Mouse (Mus musculus): Measurements from ENCODE around the gene Rab1a.
"Not testable (repeated sequence)": the region's sequence is repeated elsewhere in the genome, so short reads cannot be mapped to it uniquely, and the experiment has no call there.

The Rab1a gene

DNA sequence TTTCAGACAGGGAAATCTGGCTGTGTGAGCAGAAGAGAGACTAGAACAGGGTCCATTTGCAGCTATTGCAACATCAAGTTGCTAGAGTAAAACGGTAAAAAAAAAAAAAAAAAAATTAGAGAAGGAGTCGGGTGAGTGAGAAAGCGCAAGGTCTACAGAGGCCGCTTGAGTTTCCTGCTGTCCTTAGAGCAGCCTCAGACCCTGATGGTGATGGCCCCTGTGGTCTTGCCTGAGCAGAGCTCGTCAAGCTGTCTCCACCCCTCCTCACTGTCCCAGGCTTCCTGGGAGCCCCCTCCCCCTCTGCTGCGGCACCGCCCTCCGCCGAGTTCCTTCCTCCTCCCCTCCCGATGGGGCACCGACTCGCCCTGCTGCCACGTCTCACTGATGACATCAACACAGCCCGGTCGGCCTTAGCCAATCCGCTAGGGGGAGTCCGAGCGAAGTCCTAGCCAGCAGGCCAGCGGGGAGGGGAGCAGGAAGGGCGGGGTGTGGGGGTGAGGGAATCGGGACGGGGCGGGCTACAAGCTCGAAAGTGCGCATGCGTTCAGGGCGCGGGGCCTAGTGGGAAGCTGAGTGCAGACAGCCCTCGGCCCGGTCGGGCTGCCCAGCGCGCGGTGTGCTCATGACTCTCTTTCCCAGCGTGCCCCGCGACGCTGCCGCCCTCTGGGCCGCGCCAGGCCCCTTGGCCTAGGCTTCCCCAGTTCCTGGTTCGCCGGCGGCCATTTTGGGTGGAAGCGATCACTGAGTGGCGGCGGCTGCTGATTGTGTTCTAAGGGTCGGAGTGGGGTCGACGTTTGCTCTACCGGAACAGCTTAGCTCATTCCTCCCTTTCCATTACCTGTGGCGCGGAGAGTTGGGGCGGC, at the start of gene Rab1a:
TSS of gene Rab1a (plus strand) at position 720 of the 863 bp plus-strand sequence.
- DNase-seq (ENCODE audit: low spot score): peak; percentile 100

DNA sequence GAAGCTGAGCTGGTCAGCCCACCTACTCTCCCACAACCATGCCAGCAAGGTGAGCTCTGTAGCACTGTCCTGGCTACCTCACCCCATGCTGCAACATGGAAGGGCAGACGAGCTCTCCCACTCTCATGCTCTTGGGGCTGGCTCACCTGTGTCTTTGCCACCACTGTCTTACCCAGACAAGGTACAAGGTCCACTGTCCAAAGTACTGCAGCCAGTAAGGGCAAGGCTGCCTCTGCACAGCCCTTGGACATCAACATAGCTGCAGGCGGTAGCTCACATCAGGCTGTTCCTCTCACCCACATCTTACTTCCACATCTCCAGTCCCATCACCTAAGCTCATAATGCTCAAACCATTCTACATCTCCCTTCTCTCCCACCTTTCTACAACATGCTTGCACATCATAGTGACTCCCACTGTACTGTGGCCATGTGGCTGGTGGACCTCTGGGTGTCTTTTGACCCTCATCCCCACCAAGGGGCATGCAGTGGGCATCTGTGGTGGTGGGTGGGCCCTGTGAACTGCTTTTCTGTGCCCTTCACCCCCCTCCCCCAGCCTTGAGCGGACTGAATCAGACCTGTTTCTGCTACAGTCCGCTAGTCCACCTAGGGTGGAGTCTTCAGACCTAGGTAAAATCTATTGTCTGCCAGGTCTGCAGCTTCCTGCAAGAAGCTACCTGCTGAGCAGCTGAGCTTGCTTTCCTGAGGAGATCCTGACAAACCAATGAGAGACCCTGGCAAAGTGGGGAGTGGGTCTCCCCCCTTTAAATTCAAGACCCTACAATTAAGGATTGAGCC, 48.9 kb upstream of the Rab1a start:
- no peak for DNase-seq (ENCODE audit: low spot score)

DNA sequence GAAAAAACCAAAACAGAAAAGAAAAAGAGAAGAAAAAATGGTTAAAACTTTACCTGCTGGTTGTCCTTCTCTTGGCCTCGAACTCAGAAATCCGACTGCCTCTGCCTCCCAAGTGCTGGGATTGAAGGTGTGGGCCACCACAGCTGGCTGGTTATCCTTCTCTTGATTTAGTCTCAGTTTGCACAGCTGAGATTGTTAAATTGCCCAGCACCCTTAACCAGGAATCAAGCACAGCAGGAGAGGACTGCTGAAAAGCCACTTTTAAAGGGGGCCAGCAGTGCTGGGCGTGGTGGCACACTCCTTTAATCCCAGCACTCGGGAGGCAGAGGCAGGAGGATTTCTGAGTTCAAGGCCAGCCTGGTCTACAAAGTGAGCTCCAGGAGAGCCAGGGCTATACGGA, 47.7 kb upstream of the Rab1a start:
- DNase-seq (ENCODE audit: low spot score): not testable (repeated sequence)

DNA sequence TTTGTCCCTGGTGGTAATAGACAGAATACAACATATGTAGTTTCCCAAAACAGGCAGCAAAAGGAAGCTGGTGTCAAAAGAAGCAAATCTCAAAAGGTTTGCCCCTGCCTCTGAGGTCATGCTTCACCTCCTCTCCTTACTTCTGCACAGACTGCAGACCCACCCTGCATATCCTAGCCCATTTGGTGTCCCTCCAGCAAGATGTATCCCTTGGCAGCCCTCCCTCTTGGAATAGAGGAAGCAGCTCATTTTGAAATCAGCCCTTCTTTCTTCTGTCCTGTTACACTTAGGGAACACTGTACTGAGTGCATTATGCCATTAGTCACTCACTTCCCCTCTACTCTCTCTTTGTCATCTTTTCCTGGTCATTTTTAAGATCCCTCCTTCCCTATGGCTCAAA, 42.4 kb upstream of the Rab1a start:
- no peak for DNase-seq (ENCODE audit: low spot score)

DNA sequence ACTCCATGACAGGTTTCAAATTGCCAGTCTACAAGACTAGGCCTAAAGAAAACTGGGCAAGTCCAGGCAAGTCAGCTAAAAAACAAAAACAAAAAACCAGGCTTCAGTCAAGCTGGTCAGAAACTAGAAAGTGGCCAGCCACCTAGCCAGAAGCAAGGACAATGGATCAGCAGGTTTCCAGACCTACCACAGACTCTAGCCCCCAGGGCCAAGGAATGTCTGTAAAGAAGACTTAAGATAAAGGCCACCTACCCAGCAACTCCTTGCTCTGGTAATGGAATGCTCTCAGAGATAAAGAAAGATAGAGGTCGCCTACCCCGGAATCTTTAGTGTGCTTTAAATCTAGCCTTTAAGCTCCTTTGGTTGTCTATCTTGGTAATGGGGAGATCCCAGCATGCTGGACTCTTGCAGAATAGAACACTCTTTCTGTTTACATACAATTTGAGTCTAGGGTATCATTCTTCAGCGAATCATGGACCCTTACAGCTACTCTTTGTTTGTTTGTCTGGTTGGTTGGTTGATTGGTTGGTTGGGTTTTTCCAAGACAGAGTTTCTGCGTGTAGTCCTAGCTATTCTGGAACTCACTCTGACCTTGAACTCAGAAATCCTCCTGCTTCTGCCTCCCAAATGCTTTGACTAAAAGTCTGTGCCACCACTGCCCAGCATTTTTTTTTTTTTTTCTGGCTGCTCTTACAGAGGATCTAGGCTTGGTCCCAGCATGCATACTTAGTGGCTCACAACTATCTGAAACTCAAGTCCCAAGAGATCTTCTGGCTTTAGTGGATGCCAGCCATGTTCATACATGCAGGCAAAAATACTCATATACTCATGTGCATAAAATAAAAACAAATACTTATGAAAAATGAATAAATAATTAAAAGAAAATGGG, 36.0 kb upstream of the Rab1a start:
- DNase-seq (ENCODE audit: low spot score): no peak

DNA sequence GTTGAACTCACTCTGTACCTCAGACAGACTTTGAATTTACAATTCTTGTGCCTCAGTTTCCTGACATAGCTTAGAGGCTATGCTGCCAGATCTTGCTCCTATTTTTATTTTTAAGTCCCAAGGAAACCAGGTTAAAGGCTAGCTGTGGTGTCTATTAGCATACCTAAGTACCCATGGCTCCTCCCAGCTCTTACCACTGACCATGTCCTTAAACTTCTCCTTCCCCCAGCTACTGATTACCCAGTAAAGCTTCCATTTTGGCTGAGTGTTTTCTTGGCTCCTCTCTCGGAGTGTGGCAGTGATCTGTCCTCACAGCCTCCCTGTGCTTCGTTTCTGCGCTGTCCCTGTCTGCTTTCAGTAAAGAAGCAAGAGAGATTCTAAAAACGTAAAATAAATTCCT, 35.2 kb upstream of the Rab1a start:
- DNase-seq (ENCODE audit: low spot score): no peak

DNA sequence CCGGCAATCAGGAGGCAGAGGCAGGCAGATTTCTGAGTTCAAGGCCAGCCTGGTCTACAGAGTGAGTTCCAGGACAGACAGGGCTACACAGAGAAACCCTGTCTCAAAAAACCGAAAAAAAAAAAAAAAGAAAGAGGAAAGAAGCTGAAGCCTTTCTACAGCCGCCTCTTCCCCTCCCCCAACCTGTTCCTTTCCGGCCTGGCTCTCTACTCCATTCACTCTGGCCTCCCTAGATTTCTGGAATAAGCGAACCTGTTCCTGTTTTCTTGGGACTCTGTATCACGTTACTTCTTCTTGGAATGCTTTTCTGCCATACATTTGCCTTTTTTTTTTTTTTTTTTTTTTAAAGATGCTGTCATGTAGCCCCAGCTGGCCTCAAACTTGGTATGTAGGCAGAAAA, 34.8 kb upstream of the Rab1a start:
- not testable (repeated sequence) for DNase-seq (ENCODE audit: low spot score)

DNA sequence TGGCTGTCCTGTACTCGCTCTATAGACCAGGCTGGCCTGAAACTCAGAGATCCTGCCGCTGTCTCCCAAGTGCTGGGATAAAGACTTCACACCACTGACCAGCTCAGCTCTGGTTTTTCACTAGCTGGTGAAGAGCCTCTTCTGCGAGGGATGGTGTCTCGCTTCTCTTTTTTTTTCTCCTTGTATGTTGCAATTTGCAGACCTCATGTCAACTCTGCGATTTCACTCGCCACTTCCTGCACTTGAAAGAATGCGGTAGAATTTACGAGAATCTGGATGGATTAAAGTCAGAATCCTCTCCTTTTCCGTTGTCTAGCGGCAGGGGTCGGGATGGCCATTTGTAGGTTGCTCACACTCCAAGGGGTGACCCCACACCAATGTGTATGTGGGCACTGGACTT, 32.3 kb upstream of the Rab1a start:
- DNase-seq (ENCODE audit: low spot score): no peak

DNA sequence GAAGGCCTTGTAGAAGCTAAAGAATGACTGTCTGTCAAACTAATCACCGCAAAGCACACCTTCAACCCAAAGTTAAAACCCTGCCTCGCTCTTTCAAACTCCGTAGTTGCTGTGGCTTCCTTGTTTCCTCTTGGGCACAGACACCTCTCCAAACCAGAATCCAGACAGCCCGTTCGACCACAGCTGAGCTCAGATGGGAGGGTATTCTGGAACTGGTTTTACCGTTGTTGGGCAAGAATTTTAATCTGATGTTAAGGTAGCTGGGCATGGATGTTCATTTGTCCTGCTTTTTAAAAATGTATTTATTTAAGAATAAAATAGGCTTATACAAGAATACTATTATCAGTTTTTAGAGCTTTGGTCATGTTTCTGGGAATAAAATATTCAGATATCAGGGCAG, 14.0 kb upstream of the Rab1a start:
- DNase-seq (ENCODE audit: low spot score): no peak

DNA sequence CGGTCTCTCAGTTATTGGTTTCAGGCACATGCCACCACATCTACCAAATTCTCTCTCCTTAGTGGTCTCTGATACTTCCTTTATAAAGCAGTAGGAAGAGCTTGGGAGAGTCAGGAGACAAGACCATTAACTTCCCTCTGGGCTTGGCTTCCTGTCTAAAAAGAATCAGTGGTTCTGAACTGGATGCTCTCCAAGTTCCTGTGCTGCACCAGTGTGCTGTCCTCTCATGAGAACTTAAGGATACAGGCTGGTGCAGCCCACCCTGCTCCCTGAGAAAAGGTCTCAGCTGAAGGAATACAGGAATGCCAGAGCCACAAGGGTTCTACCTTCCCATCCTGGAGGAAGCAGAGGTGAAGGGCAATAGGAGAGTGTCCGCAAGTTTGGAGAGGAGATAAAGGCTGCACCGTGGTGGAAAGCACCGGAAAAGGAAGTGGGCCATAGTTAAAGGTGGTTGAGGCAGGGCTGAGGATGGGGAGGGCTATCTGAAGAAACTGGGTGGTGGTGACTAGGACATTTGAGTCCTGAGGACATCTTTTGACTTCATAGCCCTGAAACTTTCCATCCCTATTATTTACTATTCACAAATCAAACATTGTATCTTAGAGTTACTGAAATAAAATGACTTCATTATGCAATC, 8.0 kb upstream of the Rab1a start:
- DNase-seq (ENCODE audit: low spot score): no peak

DNA sequence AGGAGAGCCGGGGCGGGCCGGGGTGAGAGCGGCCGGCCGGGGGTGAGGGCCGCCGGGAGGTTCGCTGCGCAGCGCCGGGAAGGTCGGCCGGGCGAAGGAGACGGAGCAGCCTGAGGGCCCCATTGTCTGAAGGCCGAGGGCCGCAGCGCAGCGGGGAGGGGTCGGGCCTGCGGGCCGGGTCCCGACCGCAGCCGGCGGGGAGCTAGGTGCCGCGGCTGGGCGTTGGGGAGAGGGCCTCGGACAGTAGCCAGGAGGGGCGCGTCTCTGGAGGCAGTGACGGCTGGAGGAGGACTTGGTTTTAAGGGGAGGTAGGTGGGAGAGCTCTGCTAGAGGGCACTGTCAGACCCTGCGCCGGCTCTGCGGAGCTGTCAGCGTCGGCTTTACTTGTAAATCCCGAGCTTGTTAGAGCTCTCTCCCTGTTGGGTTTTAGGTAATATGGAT, 449 bp downstream of the Rab1a start:
- DNase-seq (ENCODE audit: low spot score): peak; percentile 62

DNA sequence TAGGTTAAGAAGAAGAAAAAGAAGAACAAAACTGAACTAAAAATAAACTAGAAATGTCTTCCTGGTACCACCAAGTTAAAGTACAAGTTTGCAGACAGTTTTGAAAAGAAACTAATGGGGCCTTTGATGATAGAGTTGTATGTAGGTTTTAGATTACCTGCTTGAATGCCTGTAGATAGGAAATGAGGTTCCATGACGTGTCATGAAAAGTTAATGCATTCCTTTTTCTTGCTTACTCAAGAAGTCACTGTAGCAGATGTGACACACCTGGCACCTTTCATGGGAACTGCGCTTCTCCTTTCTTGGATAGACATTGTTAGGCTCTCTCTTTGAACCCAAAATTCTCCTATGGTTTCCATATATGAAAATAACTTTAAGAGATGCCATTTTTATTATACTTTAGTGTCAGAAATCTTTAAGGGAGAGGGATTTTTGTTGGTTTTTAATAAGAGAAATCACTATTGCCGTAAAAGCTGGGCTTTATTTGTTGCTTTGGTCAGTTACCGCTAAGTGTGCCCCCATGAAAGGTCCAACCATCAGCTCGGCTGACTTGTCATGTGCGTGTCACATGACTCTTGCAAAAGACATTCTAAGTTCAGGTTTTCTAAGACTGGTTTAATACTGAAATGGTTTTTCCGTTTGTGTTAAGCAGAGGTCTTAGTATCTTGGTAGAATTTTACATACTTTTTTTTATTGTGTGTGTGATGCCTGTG, 1.2 kb downstream of the Rab1a start:
- no peak for DNase-seq (ENCODE audit: low spot score)

DNA sequence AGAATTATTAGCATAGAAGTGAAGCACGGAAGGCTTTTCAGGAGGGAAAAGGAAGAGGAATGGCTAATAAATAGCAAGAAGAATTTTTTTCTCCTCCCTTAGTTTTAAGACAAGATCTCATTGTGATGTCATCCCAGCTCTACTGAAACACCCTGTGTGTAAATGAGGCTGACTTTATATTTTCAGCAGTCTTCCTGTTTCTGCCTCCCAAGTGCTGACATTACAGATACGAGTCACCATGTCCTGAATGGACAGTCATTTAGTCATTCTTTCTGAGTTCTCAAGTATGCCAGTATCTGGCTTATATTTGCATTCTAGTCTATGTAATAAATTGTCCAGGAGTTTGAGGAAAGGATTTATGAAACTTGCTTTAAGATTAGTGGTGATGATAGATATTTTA, 3.1 kb downstream of the Rab1a start:
- DNase-seq (ENCODE audit: low spot score): no peak

DNA sequence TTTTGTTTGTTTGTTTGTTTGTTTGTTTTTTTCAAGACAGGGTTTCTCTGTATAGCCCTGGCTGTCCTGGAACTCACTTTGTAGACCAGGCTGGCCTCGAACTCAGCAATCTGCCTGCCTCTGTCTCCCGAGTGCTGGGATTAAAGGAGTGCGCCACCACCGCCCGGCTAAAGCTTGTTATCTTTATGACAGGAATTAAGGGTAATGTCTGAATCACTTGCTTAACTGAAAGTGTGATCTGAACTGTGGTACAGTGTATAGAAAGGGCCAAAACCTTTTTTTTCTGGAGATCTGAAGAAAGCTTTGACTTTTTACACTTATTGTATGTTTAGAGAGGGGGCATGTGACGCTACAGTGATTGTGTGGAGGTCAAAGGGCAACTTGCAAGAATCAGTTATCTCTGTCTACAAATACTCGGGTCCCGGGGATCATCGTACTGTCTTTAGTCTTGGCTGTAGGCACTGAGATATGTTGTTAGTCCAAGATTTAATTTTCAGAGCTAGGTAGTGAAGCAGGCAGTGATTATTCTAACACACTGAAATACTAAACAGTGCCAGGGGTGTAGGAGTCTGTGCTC, 3.7 kb downstream of the Rab1a start:
- DNase-seq (ENCODE audit: low spot score): no peak

DNA sequence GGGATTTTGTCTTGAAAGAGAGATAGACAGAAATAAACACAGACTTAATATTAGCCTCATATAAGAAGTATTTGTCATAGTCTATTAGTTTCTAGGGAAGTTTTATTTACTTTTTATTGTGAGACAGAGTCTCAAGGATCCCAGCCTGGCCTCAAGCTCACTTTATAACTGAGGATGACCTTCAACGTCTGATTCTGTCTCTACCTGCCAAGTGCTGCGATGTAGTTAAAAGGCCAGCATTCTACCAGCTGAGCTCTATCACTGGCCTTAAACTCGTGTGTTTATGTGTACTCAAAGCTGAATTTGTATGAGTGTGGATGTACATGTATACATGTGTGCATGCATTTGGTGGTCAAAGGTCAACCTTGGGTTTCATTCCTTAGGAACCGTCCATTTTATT, 4.3 kb downstream of the Rab1a start:
- DNase-seq (ENCODE audit: low spot score): no peak

DNA sequence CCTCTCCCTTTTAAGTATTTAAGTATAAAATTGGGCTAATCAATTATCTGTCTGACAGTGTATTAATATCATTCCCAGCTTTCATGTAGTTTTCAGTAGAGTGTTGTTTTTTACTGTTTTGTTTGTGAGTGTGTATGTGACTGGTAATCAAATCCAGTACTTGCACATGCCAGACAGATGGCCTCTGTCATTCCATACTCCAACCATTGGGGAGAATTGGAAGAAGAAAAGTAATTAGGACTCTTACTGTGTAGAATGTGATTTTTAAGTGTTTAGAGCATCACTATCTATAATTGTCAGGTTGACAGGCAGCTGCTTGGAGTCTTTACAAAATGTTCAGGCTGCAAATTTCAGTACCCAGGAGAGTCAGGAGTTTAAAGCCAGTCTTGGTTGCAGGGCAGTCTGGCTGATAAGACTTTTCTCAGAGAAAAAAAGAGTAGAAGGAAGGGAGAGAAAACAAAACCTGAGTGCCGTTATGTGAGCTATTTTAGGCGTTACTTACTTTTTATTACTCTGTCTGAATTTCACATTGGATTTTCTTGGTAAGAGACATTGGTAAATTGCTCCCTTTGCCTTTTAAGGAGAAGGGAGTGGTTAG, 5.5 kb downstream of the Rab1a start:
- DNase-seq (ENCODE audit: low spot score): no peak

DNA sequence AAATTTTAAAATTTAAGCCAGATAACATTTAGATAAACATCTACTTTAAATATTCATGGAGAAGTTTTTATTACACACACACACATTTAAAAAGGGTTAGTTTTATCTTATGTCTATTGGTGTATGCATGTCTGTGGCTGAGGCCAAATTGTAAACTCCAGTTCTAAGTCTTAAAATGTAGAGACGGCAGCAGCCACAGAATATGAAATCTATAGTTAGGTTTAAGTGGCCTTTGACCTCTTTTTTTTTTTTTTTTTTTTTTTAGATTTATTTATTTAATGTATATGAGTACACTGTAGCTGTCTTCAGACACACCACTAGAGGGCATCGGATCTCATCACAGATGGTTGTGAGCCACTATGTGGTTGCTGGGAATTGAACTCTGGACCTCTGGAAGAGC, 6.4 kb downstream of the Rab1a start:
- DNase-seq (ENCODE audit: low spot score): no peak

DNA sequence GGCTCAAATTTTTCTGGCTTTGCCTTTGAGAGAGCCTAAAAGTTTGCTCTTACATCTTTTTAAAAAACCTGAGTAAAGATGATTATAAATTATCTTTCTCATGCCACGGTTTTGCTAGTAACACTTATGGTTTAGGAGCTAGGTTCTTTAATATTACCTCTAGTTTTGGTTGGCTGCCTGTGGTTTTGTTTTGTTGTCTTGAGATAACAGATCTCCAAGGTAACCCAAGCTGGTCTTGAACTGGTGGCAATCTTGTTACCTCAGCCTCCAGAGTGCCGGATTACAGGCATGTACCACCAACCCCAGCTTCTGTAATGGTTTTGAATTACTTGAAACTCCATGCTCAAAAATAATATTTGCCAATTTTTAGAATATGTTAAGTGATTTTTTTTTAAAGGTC, 10.6 kb downstream of the Rab1a start:
- no peak for DNase-seq (ENCODE audit: low spot score)

DNA sequence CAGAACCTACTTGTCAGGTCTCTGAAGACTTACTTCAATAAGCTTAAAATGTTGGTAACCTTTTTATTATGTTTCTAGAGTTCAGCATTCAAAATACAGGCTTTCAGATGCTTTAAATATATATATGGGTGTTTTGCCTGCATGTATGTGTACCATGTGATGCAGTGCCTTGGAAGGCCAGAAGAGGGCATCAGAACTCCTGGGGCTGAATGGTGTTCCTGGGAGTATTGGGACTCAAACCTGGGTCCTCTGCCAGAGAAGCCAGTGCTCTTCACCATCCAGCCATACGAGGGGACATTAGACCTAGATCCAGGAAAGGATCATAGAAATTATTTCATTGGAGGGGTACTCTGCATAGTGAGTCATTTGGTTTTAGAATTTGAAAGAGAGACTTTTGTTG, 13.5 kb downstream of the Rab1a start:
- DNase-seq (ENCODE audit: low spot score): no peak

DNA sequence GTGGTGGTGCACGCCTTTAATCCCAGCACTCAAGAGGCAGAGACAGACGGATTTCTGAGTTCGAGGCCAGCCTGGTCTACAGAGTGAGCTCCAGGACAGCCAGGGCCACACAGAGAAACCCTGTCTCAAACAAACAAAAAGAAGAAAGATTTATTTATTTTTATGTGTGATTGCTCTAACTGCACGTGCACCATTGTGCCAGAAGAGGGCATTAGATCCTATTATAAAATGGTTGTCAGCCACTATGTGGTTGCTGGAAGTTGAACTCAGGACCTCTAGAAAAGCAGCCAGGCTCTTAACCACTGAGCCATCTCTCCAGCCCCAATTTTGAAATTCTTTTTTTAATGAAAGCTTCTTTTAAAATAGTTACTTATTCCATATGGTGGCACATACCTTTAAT, 15.2 kb downstream of the Rab1a start:
- no peak for DNase-seq (ENCODE audit: low spot score)
